Mouse (Mus musculus) layer of hippocampus, postnatal 25 days (tissue): Measurements from ENCODE around the gene Lrrc45. TPM values are rescaled to one million over a fixed set of nuclear protein-coding genes. Genes with fewer than 3 reads are reported as not detected.
A peak's percentile ranks its signal among the peaks of the same experiment; 100 is the strongest.
"Not testable (repeated sequence)": the region's sequence is repeated elsewhere in the genome, so short reads cannot be mapped to it uniquely, and the experiment has no call there.

Experiments used
- DNase-seq, 2 experiments: peaks; one replicate each; pipeline ENCODE4 v3.0.0; 2022; ENCODE audit warnings: mixed read lengths in 2 of 2, low spot score in 1 of 2; ENCODE audit errors: extremely low spot score in 1 of 2
- total RNA-seq, 2 experiments: library from RNA; stranded (reverse); gene quantifications; 2 replicates each; pipeline ENCODE4 v1.2.3; 2021

The Lrrc45 gene
- total RNA-seq, 2 experiments from 2014 or later, result 47.0 to 65.2 TPM

- DNase-seq, result no peak
Measured at GRCm38 (mm10) chr11:120726243-120727168, 12.8 kb downstream of the Lrrc45 start.

- peak in 1 of 2 experiments; percentile 50 for DNase-seq
Measured at GRCm38 (mm10) chr11:120727169-120727527, 13.4 kb downstream of the Lrrc45 start, which contains the start of gene Dcxr. TSS of gene Dcxr (minus strand) at chr11:120727281.

GRCm38 (mm10) chr11:120727564-120727963, 13.8 kb downstream of the Lrrc45 start:
- DNase-seq, result no peak

- no peak for DNase-seq
Measured at GRCm38 (mm10) chr11:120728530-120729240, 15.0 kb downstream of the Lrrc45 start.

GRCm38 (mm10) chr11:120729432-120730050, 15.8 kb downstream of the Lrrc45 start:
- not testable (repeated sequence) for DNase-seq

GRCm38 (mm10) chr11:120730331-120730870, 16.7 kb downstream of the Lrrc45 start:
- no peak for DNase-seq

- DNase-seq, result no peak
Measured at GRCm38 (mm10) chr11:120731395-120731794, 17.7 kb downstream of the Lrrc45 start.

GRCm38 (mm10) chr11:120731858-120732680, 18.3 kb downstream of the Lrrc45 start, which contains the start of gene Cbr2:
TSS of gene Cbr2 (minus strand) at chr11:120732114.
- no peak for DNase-seq

GRCm38 (mm10) chr11:120733521-120733920, 19.8 kb downstream of the Lrrc45 start:
- no peak for DNase-seq

GRCm38 (mm10) chr11:120736424-120736823, 22.7 kb downstream of the Lrrc45 start:
- no peak for DNase-seq

GRCm38 (mm10) chr11:120740981-120741380, 27.3 kb downstream of the Lrrc45 start:
- no peak for DNase-seq

- DNase-seq, result no peak
Measured at GRCm38 (mm10) chr11:120744121-120744701, 30.5 kb downstream of the Lrrc45 start.

GRCm38 (mm10) chr11:120747974-120748373, 34.2 kb downstream of the Lrrc45 start:
- DNase-seq, result no peak

- DNase-seq, result peak in 1 of 2 experiments; percentile 26
Measured at GRCm38 (mm10) chr11:120749430-120749829, 35.7 kb downstream of the Lrrc45 start.

GRCm38 (mm10) chr11:120751606-120752005, 37.9 kb downstream of the Lrrc45 start:
- DNase-seq, result no peak

GRCm38 (mm10) chr11:120760236-120760635, 46.5 kb downstream of the Lrrc45 start:
- no peak for DNase-seq

GRCm38 (mm10) chr11:120761811-120762671, 48.3 kb downstream of the Lrrc45 start:
- DNase-seq, result no peak

- not testable (repeated sequence) for DNase-seq
Measured at GRCm38 (mm10) chr11:120762672-120763041, 48.9 kb downstream of the Lrrc45 start, which contains the start of gene Hmga1b. TSS of gene Hmga1b (plus strand) at chr11:120762794.
